Mouse (Mus musculus) testis, adult 2 months (tissue): ENCODE measurements around the gene Aox2. TPM values are rescaled to one million over a fixed set of nuclear protein-coding genes. Genes with fewer than 3 reads are reported as not detected.

Source experiments
- H3K27ac ChIP-seq: fragments of 200-500 bp; 2 replicates; pipeline ENCODE4 v1.5.1; 2012; ENCODE audit warnings: low read depth, low read length; ENCODE audit not compliant: control insufficient read depth, insufficient read depth
- H3K27me3 ChIP-seq: fragments of 200-500 bp; 2 replicates; pipeline ENCODE4 v1.6.1; 2012; ENCODE audit warnings: mild to moderate bottlenecking, low read length, moderate library complexity; ENCODE audit not compliant: control insufficient read depth, insufficient read depth
- H3K36me3 ChIP-seq: fragments of 200-500 bp; 2 replicates; pipeline ENCODE4 v1.6.1; 2012; ENCODE audit warnings: mild to moderate bottlenecking, low read length; ENCODE audit not compliant: control insufficient read depth, insufficient read depth
- H3K4me1 ChIP-seq: fragments of 200-500 bp; 2 replicates; pipeline ENCODE4 v1.6.1; 2012; ENCODE audit warnings: low read length; ENCODE audit not compliant: control insufficient read depth, insufficient read depth
- H3K4me3 ChIP-seq: fragments of 200-500 bp; 2 replicates; pipeline ENCODE4 v1.5.1; 2012; ENCODE audit warnings: low read depth, mild to moderate bottlenecking, low read length, moderate library complexity, mixed read lengths; ENCODE audit not compliant: control insufficient read depth
- CTCF ChIP-seq: fragments of 200-500 bp; IDR thresholded peaks from 2 replicates; pipeline ENCODE4 v1.5.1; 2012; ENCODE audit warnings: low read depth, mild to moderate bottlenecking, inconsistent platforms, low read length, moderate library complexity; ENCODE audit not compliant: control insufficient read depth, insufficient read depth, insufficient replicate concordance
- POLR2A ChIP-seq: fragments of 200-500 bp; IDR thresholded peaks from 2 replicates; pipeline ENCODE4 v1.6.1; 2012; ENCODE audit warnings: low read depth, mild to moderate bottlenecking, inconsistent platforms, low read length, moderate library complexity; ENCODE audit not compliant: control insufficient read depth
- polyA plus RNA-seq: library from polyadenylated mRNA; depleted of rRNA; stranded (reverse); fragments of >200 nt; gene quantifications from 2 replicates; pipeline ENCODE4 v1.2.3, GENCODE M21; 2012

Aox2 gene
- polyA plus RNA-seq, 1 experiment, result 0.27 TPM

GRCm38 (mm10) chr1:58302015-58302414 is 23.9 kb downstream of the Aox2 start:
- Histone ChIP-seq H3K36me3 (no peaks in the 10 kb centered on the region), H3K27ac (no peak overlapping the region), H3K27me3 (no peaks in the 10 kb centered on the region), H3K4me1 (no peaks in the 10 kb centered on the region), H3K4me3 (no peak overlapping the region)
- TF ChIP-seq POLR2A (no peak), CTCF (no peak)

GRCm38 (mm10) chr1:58303009-58303408 is 24.9 kb downstream of the Aox2 start:
- H3K4me3 ChIP-seq, result no peak overlapping the region
- H3K36me3 ChIP-seq, result no peaks in the 10 kb centered on the region
- H3K27ac ChIP-seq, result no peak overlapping the region
- no peaks in the 10 kb centered on the region for H3K27me3 ChIP-seq
- TF ChIP-seq POLR2A (no peak), CTCF (no peak)
- H3K4me1 ChIP-seq, result no peaks in the 10 kb centered on the region

- TF ChIP-seq CTCF (no peak), POLR2A (no peak)
- H3K27me3 ChIP-seq, result no peaks in the 10 kb centered on the region
- no peak overlapping the region for H3K27ac ChIP-seq
- H3K4me1 ChIP-seq, result no peaks in the 10 kb centered on the region
- no peak overlapping the region for H3K4me3 ChIP-seq
- H3K36me3 ChIP-seq, result no peaks in the 10 kb centered on the region
These were observed 25.6 kb downstream of the Aox2 start for GRCm38 (mm10) chr1:58303726-58304125.

DNA sequence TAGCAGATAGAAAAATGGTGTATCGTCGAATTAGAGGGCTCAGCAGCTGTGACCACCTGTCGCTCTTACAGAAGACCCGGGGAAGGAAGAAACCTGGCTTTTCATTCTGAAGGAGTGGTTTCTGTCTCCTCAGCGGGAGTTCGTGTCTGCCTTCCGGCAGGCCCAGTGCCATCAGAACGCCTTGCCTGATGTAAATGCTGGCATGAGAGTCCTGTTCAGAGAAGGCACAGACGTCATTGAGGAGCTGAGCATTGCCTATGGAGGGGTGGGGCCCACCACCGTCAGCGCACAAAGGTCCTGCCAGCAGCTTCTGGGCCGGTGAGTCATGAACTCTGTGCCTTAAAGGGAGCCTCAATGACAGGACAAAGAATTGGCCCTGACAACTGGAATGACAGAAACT is 26.2 kb downstream of the Aox2 start:
- Histone ChIP-seq H3K27me3 (no peaks in the 10 kb centered on the region), H3K36me3 (no peaks in the 10 kb centered on the region), H3K4me3 (no peak overlapping the region), H3K27ac (no peak overlapping the region), H3K4me1 (no peaks in the 10 kb centered on the region)
- no peak for TF ChIP-seq POLR2A
- TF ChIP-seq CTCF, result no peak

GRCm38 (mm10) chr1:58307181-58307580 is 29.1 kb downstream of the Aox2 start:
- Histone ChIP-seq H3K4me1 (no peaks in the 10 kb centered on the region), H3K4me3 (no peak overlapping the region), H3K27me3 (no peaks in the 10 kb centered on the region), H3K36me3 (no peaks in the 10 kb centered on the region), H3K27ac (no peak overlapping the region)
- TF ChIP-seq POLR2A (no peak), CTCF (no peak)

- TF ChIP-seq POLR2A (no peak), CTCF (no peak)
- Histone ChIP-seq H3K27ac (no peak overlapping the region), H3K36me3 (no peaks in the 10 kb centered on the region), H3K4me1 (no peaks in the 10 kb centered on the region), H3K27me3 (no peaks in the 10 kb centered on the region), H3K4me3 (no peak overlapping the region)
These were observed 30.5 kb downstream of the Aox2 start for GRCm38 (mm10) chr1:58308594-58308993.

DNA sequence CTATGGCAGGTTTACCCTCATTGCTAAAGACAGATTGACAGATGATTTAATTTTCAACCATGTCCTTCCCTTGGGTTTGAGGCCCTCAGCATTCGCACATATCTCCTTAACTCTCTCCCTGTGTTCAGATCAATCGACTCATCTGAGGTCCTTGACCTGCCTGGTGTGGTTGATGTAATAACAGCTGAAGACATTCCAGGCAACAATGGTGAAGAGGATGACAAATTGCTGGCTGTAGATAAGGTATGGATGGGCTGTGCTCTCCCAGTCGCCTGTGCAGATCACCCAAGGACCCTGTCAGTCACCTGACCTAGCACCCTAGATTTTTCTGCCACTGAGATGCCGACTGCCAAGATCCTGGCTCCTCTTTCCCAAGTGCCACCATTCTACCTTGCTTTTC is 31.7 kb downstream of the Aox2 start:
- TF ChIP-seq CTCF, result no peak
- no peak for TF ChIP-seq POLR2A
- no peak overlapping the region for H3K4me3 ChIP-seq
- no peaks in the 10 kb centered on the region for H3K36me3 ChIP-seq
- no peaks in the 10 kb centered on the region for H3K4me1 ChIP-seq
- H3K27ac ChIP-seq, result no peak overlapping the region
- no peaks in the 10 kb centered on the region for H3K27me3 ChIP-seq
